Mouse (Mus musculus) lung, embryonic 15.5 days (tissue): ENCODE results near the gene B3gnt8. TPM values are rescaled to one million over a fixed set of nuclear protein-coding genes. Genes with fewer than 3 reads are reported as not detected.
A peak's percentile ranks its signal among the peaks of the same experiment; 100 is the strongest.

ENCODE experiments used
- ATAC-seq: fragments of 200-750 bp; cut with Nextera tagmentation; 2 replicates; pipeline ENCODE4 v1.8.0; 2017; ENCODE audit warnings: moderate number of reproducible peaks, borderline replicate concordance; ENCODE audit not compliant: low FRiP score, low TSS enrichment; ENCODE audit errors: extremely low read depth
- H3K27ac ChIP-seq: fragments of 300-500 bp; sonication (generic); 2 replicates; pipeline ENCODE4 v1.5.1; 2015; ENCODE audit warnings: moderate library complexity, mild to moderate bottlenecking, inconsistent platforms
- H3K27me3 ChIP-seq: fragments of 300-500 bp; sonication (generic); 2 replicates; pipeline ENCODE4 v1.6.1; 2015; ENCODE audit warnings: inconsistent platforms
- H3K36me3 ChIP-seq: fragments of 300-500 bp; sonication (generic); 2 replicates; pipeline ENCODE4 v1.6.1; 2015; ENCODE audit warnings: inconsistent platforms
- H3K4me1 ChIP-seq: fragments of 300-500 bp; sonication (generic); 2 replicates; pipeline ENCODE4 v1.6.1; 2015; ENCODE audit warnings: inconsistent platforms
- H3K4me2 ChIP-seq: fragments of 300-500 bp; sonication (generic); 2 replicates; pipeline ENCODE4 v1.6.1; 2015; ENCODE audit warnings: inconsistent platforms, mild to moderate bottlenecking, moderate library complexity
- H3K4me3 ChIP-seq: fragments of 300-500 bp; sonication (generic); 2 replicates; pipeline ENCODE4 v1.5.1; 2015; ENCODE audit warnings: mild to moderate bottlenecking, inconsistent platforms
- H3K9ac ChIP-seq: fragments of 300-500 bp; sonication (generic); 2 replicates; pipeline ENCODE4 v1.6.1; 2015; ENCODE audit warnings: inconsistent platforms
- H3K9me3 ChIP-seq: fragments of 300-500 bp; sonication (generic); 2 replicates; pipeline ENCODE4 v1.6.1; 2016; ENCODE audit warnings: inconsistent platforms
- WGBS: fragments of 180-500 bp; shearing (Covaris S2); methylation state at CpG from one replicate; pipeline ENCODE4 v1.1.7; 2015; 5-methylcytosine and 5-hydroxymethylcytosine counted together
- polyA plus RNA-seq: library from polyadenylated mRNA; unstranded; fragments of >200 nt; fragmentation: Nextera tagmentation; extraction: Ambion mirVana; gene quantifications from 2 replicates; pipeline ENCODE4 v1.2.1, GENCODE M21; 2015

The B3gnt8 gene
- polyA plus RNA-seq, 1 experiment from 2014 or later: 11.4 TPM

DNA sequence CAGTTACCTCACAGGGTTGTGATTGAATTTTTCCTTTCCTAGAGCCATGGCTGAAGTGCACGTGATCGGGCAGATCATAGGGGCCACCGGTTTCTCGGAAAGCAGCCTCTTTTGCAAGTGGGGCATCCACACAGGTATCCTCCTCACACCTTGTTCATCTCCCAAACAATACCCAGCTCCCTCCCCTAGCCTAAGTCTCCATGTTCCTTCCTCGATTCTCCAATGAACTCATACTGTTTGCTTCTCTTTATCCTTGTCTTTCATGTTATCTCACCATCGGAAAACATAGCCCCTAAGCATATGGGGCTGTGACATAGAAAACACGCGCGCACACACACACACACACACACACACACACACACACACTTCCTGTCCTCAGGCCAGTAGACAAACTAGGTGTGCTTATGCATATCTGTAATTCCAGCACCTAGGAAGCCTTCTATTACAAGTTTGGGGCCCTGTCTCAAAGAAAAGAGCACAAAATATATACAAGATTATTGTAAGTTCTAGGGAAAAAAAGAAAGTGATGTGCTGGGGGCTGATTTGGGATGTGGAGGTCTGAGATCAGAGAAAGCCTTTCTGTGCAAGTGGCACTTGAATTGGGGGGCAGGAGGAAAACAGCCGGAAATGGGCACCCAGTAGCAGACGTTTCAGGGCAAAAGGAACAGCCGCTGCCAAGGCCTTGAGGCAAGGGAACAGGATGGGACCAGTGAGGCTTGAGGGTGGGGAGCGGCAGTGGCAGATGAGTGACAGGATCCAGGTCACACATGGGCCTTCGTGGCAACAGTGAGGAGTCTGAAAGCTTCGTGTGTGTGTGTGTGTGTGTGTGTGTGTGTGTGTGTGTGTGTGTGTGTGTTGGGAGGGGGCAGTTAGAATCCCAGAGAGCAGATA lies 55.1 kb downstream of the B3gnt8 start:
- Histone ChIP-seq H3K4me3 (peak overlapping the region; percentile 54), H3K4me2 (peak overlapping the region; percentile 57; the same call in 1 of the 2 replicates), H3K9me3 (no peaks in the 10 kb centered on the region), H3K9ac (no peak overlapping the region), H3K36me3 (no peaks in the 10 kb centered on the region), H3K4me1 (peaks cover 24% of the 10 kb centered on the region), H3K27me3 (peaks cover 7% of the 10 kb centered on the region; the same call in 1 of the 2 replicates), H3K27ac (no peak overlapping the region)
- 56% methylated on average over 15 of the region's 15 CpGs for WGBS
- no peak for ATAC-seq

DNA sequence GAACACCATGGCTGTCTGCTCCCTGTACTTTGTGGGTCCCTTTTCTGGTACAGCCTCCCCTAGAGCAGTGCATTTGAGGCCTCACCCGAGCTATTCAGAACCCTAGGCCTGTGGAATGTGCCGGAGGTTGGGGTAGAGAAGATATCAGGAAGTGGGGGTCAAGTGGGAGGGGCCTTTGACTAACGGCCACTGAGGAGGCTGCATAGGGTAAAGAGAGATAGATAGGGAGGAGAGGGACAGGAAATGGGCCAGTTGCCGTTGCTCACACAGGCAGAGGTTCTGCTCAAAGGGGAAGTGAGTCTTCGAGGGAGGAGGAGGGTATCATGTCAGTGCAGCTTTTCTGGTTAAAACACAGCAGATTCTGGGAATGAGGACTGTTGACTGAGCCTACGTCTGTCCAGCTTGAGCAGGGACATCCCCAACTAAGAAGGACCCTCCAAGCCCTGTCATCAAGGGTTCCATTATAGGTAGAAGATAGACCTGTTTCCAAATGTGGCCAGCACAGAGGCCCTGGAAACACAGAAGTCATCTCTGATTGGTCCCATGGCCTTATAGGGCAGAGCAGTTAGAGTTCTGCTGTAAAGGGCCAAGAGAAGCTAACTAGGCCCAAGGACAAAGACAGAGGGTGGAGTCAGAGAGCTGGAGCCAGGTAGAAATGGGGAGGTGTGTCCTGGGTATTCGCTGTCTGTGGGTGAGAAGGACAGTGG lies 57.2 kb downstream of the B3gnt8 start:
- WGBS: 40% methylated on average over 7 of the region's 7 CpGs
- no peak overlapping the region for H3K27ac ChIP-seq
- no peak overlapping the region for H3K4me2 ChIP-seq
- no peaks in the 10 kb centered on the region for H3K36me3 ChIP-seq
- peaks cover 14% of the 10 kb centered on the region for H3K27me3 ChIP-seq
- H3K4me3 ChIP-seq: no peak overlapping the region
- ATAC-seq: no peak
- H3K9me3 ChIP-seq: no peaks in the 10 kb centered on the region
- no peak overlapping the region for H3K9ac ChIP-seq
- peaks cover 34% of the 10 kb centered on the region for H3K4me1 ChIP-seq

DNA sequence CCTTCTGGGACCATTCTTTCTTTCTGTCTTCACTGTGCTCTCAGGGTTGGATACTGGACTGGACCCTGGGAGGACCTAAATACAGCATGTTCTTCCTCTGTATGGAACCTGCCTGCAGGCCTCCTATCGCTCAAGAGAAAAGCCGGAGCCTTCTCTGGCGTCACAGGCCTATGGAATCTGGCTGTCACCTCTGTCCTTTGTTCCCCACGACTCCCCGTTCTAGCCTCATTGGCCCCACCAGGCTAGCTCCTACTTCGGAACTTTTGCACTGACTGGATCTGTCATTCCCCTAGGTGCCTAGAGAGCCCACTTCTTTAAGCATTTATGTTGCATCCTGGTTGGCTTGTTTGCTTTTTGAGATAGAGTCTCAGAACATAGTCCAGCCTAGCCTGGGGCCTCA lies 58.2 kb downstream of the B3gnt8 start:
- no peak overlapping the region for H3K27ac ChIP-seq
- H3K4me2 ChIP-seq: no peak overlapping the region
- H3K36me3 ChIP-seq: no peaks in the 10 kb centered on the region
- no peak overlapping the region for H3K4me3 ChIP-seq
- 84% methylated on average over 6 of the region's 6 CpGs for WGBS
- no peak overlapping the region for H3K9ac ChIP-seq
- peaks cover 43% of the 10 kb centered on the region for H3K4me1 ChIP-seq
- H3K27me3 ChIP-seq: peaks cover 17% of the 10 kb centered on the region
- H3K9me3 ChIP-seq: no peaks in the 10 kb centered on the region
- no peak for ATAC-seq

Other genes with a start within 250 kb of the B3gnt8 start
- 9.3 and 9.4 TPM in 2 replicates for gene Lipe, start 227.9 kb upstream of the B3gnt8 start, polyA plus RNA-seq
- gene Cxcl17, start 213.8 kb upstream of the B3gnt8 start, polyA plus RNA-seq: 0.21 and 0.34 TPM in 2 replicates
- gene Ceacam1, start 149.1 kb upstream of the B3gnt8 start, polyA plus RNA-seq: 5.3 and 5.8 TPM in 2 replicates
- gene Ceacam2, start 86.8 kb upstream of the B3gnt8 start, polyA plus RNA-seq: 0.08 and 0.16 TPM in 2 replicates
- not detected in 2 replicates for gene Erich4, start 10.8 kb upstream of the B3gnt8 start, polyA plus RNA-seq
- gene Dmac2, start 7.2 kb upstream of the B3gnt8 start, polyA plus RNA-seq: 31.5 and 34.6 TPM in 2 replicates
- 55.9 and 57.0 TPM in 2 replicates for gene Bckdha, start 32.3 kb downstream of the B3gnt8 start, polyA plus RNA-seq
- gene Exosc5, start 32.5 kb downstream of the B3gnt8 start, polyA plus RNA-seq: 75.7 and 78.7 TPM in 2 replicates
- 2.1 and 2.6 TPM in 2 replicates for gene Tmem91, start 48.5 kb downstream of the B3gnt8 start, polyA plus RNA-seq
- 26.8 and 30.9 TPM in 2 replicates for gene B9d2, start 54.1 kb downstream of the B3gnt8 start, polyA plus RNA-seq
- 2.9 and 3.5 TPM in 2 replicates for gene Tgfb1, start 60.3 kb downstream of the B3gnt8 start, polyA plus RNA-seq
- 18.2 and 19.2 TPM in 2 replicates for gene Ccdc97, start 92.4 kb downstream of the B3gnt8 start, polyA plus RNA-seq
- gene Hnrnpul1, start 128.1 kb downstream of the B3gnt8 start, polyA plus RNA-seq: 56.9 and 58.5 TPM in 2 replicates
- gene Axl, start 162.1 kb downstream of the B3gnt8 start, polyA plus RNA-seq: 53.7 and 56.5 TPM in 2 replicates
- 10.7 and 11.4 TPM in 2 replicates for gene Cyp2s1, start 190.3 kb downstream of the B3gnt8 start, polyA plus RNA-seq